ENCODE assay signal across 28 mouse cellular contexts in genomic region chr1:179813385-179813784, GRCm38 (mm10). TPM values are rescaled to one million over a fixed set of nuclear protein-coding genes. Genes with fewer than 3 reads are reported as not detected.
DNase-seq lines count a peak whose midpoint lies in the region; ATAC-seq and TF ChIP-seq lines count a peak whose summit lies in the region.
"Had no signal": no experiment of that assay in that cellular context is flagged by ENCODE, and none has a peak within 500 bp of the region (broad histone marks: within the 10 kb centered on the region; RNA-seq: fewer than 3 reads in every experiment).

No protein-coding gene starts in this region.

- no peaks in the 10 kb centered on the region for H3K4me1 ChIP-seq in stomach, embryonic 15.5 days
- no peaks in the 10 kb centered on the region for H3K4me1 ChIP-seq in stomach, postnatal 0 days (replicated peaks; ENCODE audit: control insufficient read depth, insufficient read depth)
- H3K4me1 ChIP-seq in liver, embryonic 13.5 days (replicated peaks), result peaks cover 53% of the 10 kb centered on the region
- H3K4me1 ChIP-seq in liver, embryonic 16.5 days (ENCODE audit: control insufficient read depth, low read depth, low read length), result peaks cover 24% of the 10 kb centered on the region
- H3K4me1 ChIP-seq: hindbrain, embryonic 12.5 days; hindbrain, embryonic 15.5 days had no signal

- H3K27me3 ChIP-seq in stomach, embryonic 15.5 days (replicated peaks), result no peaks in the 10 kb centered on the region
- H3K27me3 ChIP-seq in stomach, postnatal 0 days (ENCODE audit: control insufficient read depth, insufficient read depth, low read length), result no peaks in the 10 kb centered on the region
- no peaks in the 10 kb centered on the region for H3K27me3 ChIP-seq in liver, embryonic 13.5 days
- H3K27me3 ChIP-seq in liver, embryonic 16.5 days (ENCODE audit: control insufficient read depth, insufficient read depth, low read depth, low read length), result no peaks in the 10 kb centered on the region
- H3K27me3 ChIP-seq: CH12.LX; hindbrain, embryonic 12.5 days; hindbrain, embryonic 15.5 days had no signal

- no peak overlapping the region for H3K4me2 ChIP-seq in stomach, embryonic 15.5 days
- H3K4me2 ChIP-seq in stomach, postnatal 0 days (replicated peaks; ENCODE audit: low read depth), result no peak overlapping the region
- no peak overlapping the region for H3K4me2 ChIP-seq in liver, embryonic 13.5 days
- no peak overlapping the region for H3K4me2 ChIP-seq in liver, embryonic 16.5 days (ENCODE audit: low read depth, low read length)
- H3K4me2 ChIP-seq: heart, embryonic 11.5 days; hindbrain, embryonic 12.5 days; hindbrain, embryonic 15.5 days had no signal

- no peak for TF ChIP-seq EP300 in stomach, postnatal 0 days (optimal IDR thresholded peaks at IDR 0.05)

- ATAC-seq in stomach, embryonic 15.5 days (ENCODE audit: insufficient read depth, low FRiP score, low read depth), result peak; percentile 56; the same call in 1 of the 2 replicates
- ATAC-seq in stomach, postnatal 0 days (ENCODE audit: low FRiP score, low TSS enrichment), result no peak
- ATAC-seq in liver, embryonic 13.5 days (ENCODE audit: low read depth), result peak; percentile 87
- ATAC-seq in liver, embryonic 16.5 days (ENCODE audit: low read depth), result peak; percentile 88
- ATAC-seq in megakaryocyte-erythroid progenitor cell, adult 5-6 weeks (replicated peaks; ENCODE audit: low FRiP score, low TSS enrichment, poor library complexity, severe bottlenecking), result peak; percentile 74
- ATAC-seq: forebrain, embryonic 14.5 days; forebrain, postnatal 0 days had no signal

- no peak for TF ChIP-seq CTCF in stomach, postnatal 0 days (IDR thresholded peaks at IDR 0.05; ENCODE audit: low read depth)

- no peaks in the 10 kb centered on the region for H3K36me3 ChIP-seq in stomach, embryonic 15.5 days
- H3K36me3 ChIP-seq in stomach, postnatal 0 days (ENCODE audit: control insufficient read depth, insufficient read depth, low read length), result no peaks in the 10 kb centered on the region
- H3K36me3 ChIP-seq in liver, embryonic 13.5 days, result no peaks in the 10 kb centered on the region
- no peaks in the 10 kb centered on the region for H3K36me3 ChIP-seq in liver, embryonic 16.5 days (ENCODE audit: control insufficient read depth, insufficient read depth)
- H3K36me3 ChIP-seq: G1E; hindbrain, embryonic 12.5 days; hindbrain, embryonic 15.5 days had no signal

- H3K4me3 ChIP-seq in stomach, embryonic 15.5 days (replicated peaks), result no peak overlapping the region
- no peak overlapping the region for H3K4me3 ChIP-seq in stomach, postnatal 0 days (ENCODE audit: low read depth, low read length)
- H3K4me3 ChIP-seq in liver, embryonic 13.5 days (replicated peaks), result no peak overlapping the region
- H3K4me3 ChIP-seq in liver, embryonic 16.5 days (ENCODE audit: low read depth, low read length), result no peak overlapping the region
- H3K4me3 ChIP-seq: gastrocnemius, adult 2 months; hindbrain, embryonic 12.5 days; hindbrain, embryonic 15.5 days had no signal

- WGBS in stomach, embryonic 15.5 days, result 44% methylated on average over 2 of the region's 2 CpGs
- WGBS in stomach, postnatal 0 days, result 46% methylated on average over 2 of the region's 2 CpGs
- 5% methylated on average over 2 of the region's 2 CpGs for WGBS in liver, embryonic 13.5 days (ENCODE audit: insufficient replicate concordance)
- 15% methylated on average over 2 of the region's 2 CpGs for WGBS in liver, embryonic 16.5 days (ENCODE audit: insufficient replicate concordance)

- DNase-seq in stomach, postnatal 0 days (ENCODE audit: low spot score), result no peak
- DNase-seq in liver, embryonic 13.5 days, result peak; percentile 34
- no peak for DNase-seq in spleen, postnatal 4 days (ENCODE audit: low spot score in 2 of 2)
- no peak for DNase-seq in testis, postnatal 10 days (ENCODE audit: low spot score)
- no peak for DNase-seq in spleen, postnatal 36 days (ENCODE audit: low spot score in 2 of 2)
- DNase-seq: adrenal gland, adult 2 months; adrenal gland, postnatal 14 days; B cell, adult 2 months; cerebellum, adult 11-12 months; cerebellum, adult 8-10 months; cerebellum, postnatal 10 days; forebrain, postnatal 0 days; gastrocnemius, adult 2 months; gastrocnemius, postnatal 14 days had no signal

- no peak overlapping the region for H3K9ac ChIP-seq in stomach, embryonic 15.5 days
- H3K9ac ChIP-seq in stomach, postnatal 0 days (ENCODE audit: low read length), result no peak overlapping the region
- no peak overlapping the region for H3K9ac ChIP-seq in liver, embryonic 13.5 days
- no peak overlapping the region for H3K9ac ChIP-seq in liver, embryonic 16.5 days (ENCODE audit: low read depth, low read length)
- H3K9ac ChIP-seq: forebrain, postnatal 0 days; hindbrain, embryonic 12.5 days; hindbrain, embryonic 15.5 days had no signal

- H3K27ac ChIP-seq in stomach, embryonic 15.5 days, result no peak overlapping the region
- H3K27ac ChIP-seq in stomach, postnatal 0 days (replicated peaks), result no peak overlapping the region
- no peak overlapping the region for H3K27ac ChIP-seq in liver, embryonic 13.5 days
- no peak overlapping the region for H3K27ac ChIP-seq in liver, embryonic 16.5 days (ENCODE audit: low read length)
- H3K27ac ChIP-seq: gastrocnemius, adult 2 months; hindbrain, embryonic 12.5 days; hindbrain, embryonic 15.5 days had no signal

- no peaks in the 10 kb centered on the region for H3K9me3 ChIP-seq in stomach, embryonic 15.5 days
- no peaks in the 10 kb centered on the region for H3K9me3 ChIP-seq in stomach, postnatal 0 days (ENCODE audit: control insufficient read depth, low read length)
- no peaks in the 10 kb centered on the region for H3K9me3 ChIP-seq in liver, embryonic 13.5 days (replicated peaks)
- H3K9me3 ChIP-seq in liver, embryonic 16.5 days (replicated peaks; ENCODE audit: control insufficient read depth, low read length), result no peaks in the 10 kb centered on the region
- H3K9me3 ChIP-seq: G1E; hindbrain, embryonic 12.5 days; hindbrain, embryonic 15.5 days had no signal

RNA-seq across cellular contexts. Expression of gene Ahctf1, which starts 9.9 kb away (rescaled TPM):
- 23.7 and 24.2 TPM in 2 replicates for polyA plus RNA-seq in stomach, embryonic 15.5 days (2015; fragmentation: Nextera tagmentation; extraction: Ambion mirVana)
- 7.0 and 7.8 TPM in 2 replicates for polyA plus RNA-seq in stomach, postnatal 0 days (2015; fragmentation: Nextera tagmentation; extraction: Ambion mirVana)
- 19.7 and 21.7 TPM in 2 replicates for polyA plus RNA-seq in liver, embryonic 13.5 days (2015; fragmentation: Nextera tagmentation; extraction: Ambion mirVana)
- polyA plus RNA-seq in liver, embryonic 16.5 days (2015; fragmentation: Nextera tagmentation; extraction: Ambion mirVana), result 14.4 and 14.9 TPM in 2 replicates
- 145 and 151 TPM in 2 replicates for total RNA-seq in megakaryocyte-erythroid progenitor cell, adult 5-6 weeks (2014; fragmentation: Nextera tagmentation)
- 189 and 190 TPM in 2 replicates for total RNA-seq in megakaryocyte-erythroid progenitor cell, adult 5-6 weeks (2017)

RNA-seq across cellular contexts. Expression of gene Gm10518, which starts 10.2 kb away (rescaled TPM):
- 0.18 TPM in 1 of 2 replicates, not detected in the other for polyA plus RNA-seq in stomach, embryonic 15.5 days (2015; fragmentation: Nextera tagmentation; extraction: Ambion mirVana)
- 0.10 TPM in 1 of 2 replicates, not detected in the other for polyA plus RNA-seq in stomach, postnatal 0 days (2015; fragmentation: Nextera tagmentation; extraction: Ambion mirVana)
- 0.10 and 0.24 TPM in 2 replicates for polyA plus RNA-seq in liver, embryonic 13.5 days (2015; fragmentation: Nextera tagmentation; extraction: Ambion mirVana)
- polyA plus RNA-seq in liver, embryonic 16.5 days (2015; fragmentation: Nextera tagmentation; extraction: Ambion mirVana), result 0.08 and 0.13 TPM in 2 replicates
- total RNA-seq in megakaryocyte-erythroid progenitor cell, adult 5-6 weeks (2014; fragmentation: Nextera tagmentation), result 0.94 TPM in 1 of 2 replicates, not detected in the other
- total RNA-seq in megakaryocyte-erythroid progenitor cell, adult 5-6 weeks (2017), result 0.09 and 1.9 TPM in 2 replicates
- total RNA-seq: adrenal gland, postnatal 14 days; forebrain, postnatal 0 days; gastrocnemius, adult 2 months; gastrocnemius, postnatal 14 days; gastrocnemius, postnatal 4 days; heart, adult 8-10 months; heart, postnatal 25 days had no signal
- polyA plus RNA-seq: adrenal gland, adult 2 months; embryonic facial prominence, embryonic 14.5 days; forebrain, embryonic 14.5 days; forebrain, postnatal 0 days; frontal cortex, adult 2 months; G1E had no signal
